Mouse (Mus musculus): Measurements from ENCODE around the gene Mipol1. TPM values are rescaled to one million over a fixed set of nuclear protein-coding genes. Genes with fewer than 3 reads are reported as not detected.

Mipol1 gene
- polyA plus RNA-seq, 1 experiment from 2014 or later, result 10.2 TPM

GRCm38 (mm10) chr12:57514552-57514951, 284.3 kb downstream of the Mipol1 start:
- Histone ChIP-seq H3K9me3 (no peaks in the 10 kb centered on the region), H3K27ac (no peak overlapping the region), H3K4me3 (no peak overlapping the region), H3K27me3 (ENCODE audit: insufficient read depth, poor library complexity, severe bottlenecking) (no peaks in the 10 kb centered on the region), H3K4me1 (no peaks in the 10 kb centered on the region), H3K36me3 (no peaks in the 10 kb centered on the region)
- WGBS, result 57% methylated on average over 1 of the region's 1 CpGs
- DNase-seq (ENCODE audit: low spot score), result no peak

DNA sequence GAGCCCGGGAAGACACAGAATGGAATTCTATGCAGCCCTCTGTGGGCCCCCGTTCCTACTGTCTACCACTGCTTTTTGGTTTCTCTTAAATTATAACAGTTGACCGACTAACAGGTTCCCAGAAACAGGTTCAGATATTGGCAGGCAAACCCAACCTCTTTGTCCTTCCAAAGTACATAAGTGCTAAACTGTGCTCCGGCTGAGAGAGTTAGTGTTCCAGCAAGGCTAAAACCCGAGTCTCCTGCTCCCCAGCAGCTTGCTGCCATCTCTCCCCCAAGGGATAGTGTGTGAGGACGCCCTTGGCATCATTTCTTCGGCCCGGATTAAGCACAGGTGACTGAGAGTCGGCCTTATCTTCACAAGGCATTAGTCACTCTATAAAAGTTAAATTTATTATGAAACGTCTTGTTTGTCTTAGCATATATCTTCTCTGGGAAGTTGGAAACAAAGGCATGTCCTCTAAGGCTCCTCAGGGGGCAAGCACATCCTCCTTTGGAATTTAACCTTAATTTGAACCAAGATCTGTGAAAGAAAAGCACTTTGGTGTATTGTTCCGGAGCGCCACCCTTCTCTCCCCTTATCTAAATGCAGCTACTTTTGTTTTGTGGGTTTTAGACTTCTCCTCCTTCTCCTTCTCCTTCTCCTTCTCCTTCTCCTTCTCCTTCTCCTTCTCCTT, 285.6 kb downstream of the Mipol1 start:
- no peak for DNase-seq (ENCODE audit: low spot score)
- H3K4me3 ChIP-seq, result no peak overlapping the region
- no peaks in the 10 kb centered on the region for H3K4me1 ChIP-seq
- H3K9me3 ChIP-seq, result no peaks in the 10 kb centered on the region
- WGBS, result 50% methylated on average over 12 of the region's 12 CpGs
- no peaks in the 10 kb centered on the region for H3K36me3 ChIP-seq
- no peak overlapping the region for H3K27ac ChIP-seq
- H3K27me3 ChIP-seq (ENCODE audit: insufficient read depth, poor library complexity, severe bottlenecking), result no peaks in the 10 kb centered on the region

- Histone ChIP-seq H3K9me3 (no peaks in the 10 kb centered on the region), H3K27me3 (ENCODE audit: insufficient read depth, poor library complexity, severe bottlenecking) (peaks cover 31% of the 10 kb centered on the region), H3K27ac (no peak overlapping the region), H3K4me1 (no peaks in the 10 kb centered on the region), H3K4me3 (no peak overlapping the region), H3K36me3 (no peaks in the 10 kb centered on the region)
- DNase-seq (ENCODE audit: low spot score), result no peak
- WGBS, result 75% methylated on average over 4 of the region's 4 CpGs
Measured at GRCm38 (mm10) chr12:57528335-57528734, 298.1 kb downstream of the Mipol1 start.

DNA sequence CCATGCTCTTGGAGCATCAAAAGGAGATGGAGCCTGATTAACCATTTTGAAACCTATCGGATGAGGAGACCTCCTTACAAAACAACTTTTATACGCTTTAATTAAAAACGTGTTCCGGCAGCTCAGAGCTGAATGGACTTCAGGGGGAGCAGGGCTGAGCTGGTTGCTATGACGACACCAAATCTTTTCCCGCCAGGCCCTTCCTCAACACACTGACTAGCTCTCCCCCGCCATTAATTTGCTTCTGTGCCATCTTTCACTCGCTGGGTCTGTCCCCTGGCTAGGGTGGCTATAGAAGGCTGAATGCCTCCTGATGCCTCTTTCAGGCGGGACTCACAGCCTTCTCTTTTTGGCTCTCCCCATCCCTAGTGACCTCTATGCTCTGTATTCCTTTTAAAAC, 300.2 kb downstream of the Mipol1 start:
- H3K4me3 ChIP-seq, result no peak overlapping the region
- 27% methylated on average over 9 of the region's 9 CpGs for WGBS
- DNase-seq (ENCODE audit: low spot score), result no peak
- no peaks in the 10 kb centered on the region for H3K36me3 ChIP-seq
- H3K27ac ChIP-seq, result no peak overlapping the region
- H3K9me3 ChIP-seq, result no peaks in the 10 kb centered on the region
- peaks cover 6% of the 10 kb centered on the region; the same call in 1 of the 2 replicates for H3K4me1 ChIP-seq
- H3K27me3 ChIP-seq (ENCODE audit: insufficient read depth, poor library complexity, severe bottlenecking), result peaks cover 53% of the 10 kb centered on the region

DNA sequence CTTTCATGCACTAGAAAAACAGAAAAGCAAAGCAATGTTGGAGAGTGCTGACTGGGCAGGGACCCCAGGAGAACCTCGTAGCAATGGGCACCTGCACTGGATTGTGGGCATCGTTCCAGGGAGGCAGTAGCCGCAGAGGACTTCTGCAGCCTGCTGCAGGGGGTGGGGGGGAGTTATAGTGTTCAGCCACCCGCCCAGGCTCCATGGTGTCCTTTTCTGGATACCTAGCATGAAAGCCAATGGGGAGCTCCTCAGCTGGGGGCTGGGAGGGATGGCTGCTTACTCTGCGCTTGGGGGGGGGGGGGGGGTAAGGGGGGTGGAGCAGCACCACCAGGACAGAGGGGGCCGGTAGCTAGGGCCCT, 304.3 kb downstream of the Mipol1 start:
- no peaks in the 10 kb centered on the region for H3K9me3 ChIP-seq
- no peak overlapping the region for H3K27ac ChIP-seq
- H3K27me3 ChIP-seq (ENCODE audit: insufficient read depth, poor library complexity, severe bottlenecking), result peaks cover 85% of the 10 kb centered on the region
- H3K4me3 ChIP-seq, result peak overlapping the region; percentile 30; the same call in 1 of the 2 replicates
- DNase-seq (ENCODE audit: low spot score), result no peak
- 0% methylated on average over 5 of the region's 6 CpGs for WGBS
- peaks cover 9% of the 10 kb centered on the region; the same call in 1 of the 2 replicates for H3K4me1 ChIP-seq
- no peaks in the 10 kb centered on the region for H3K36me3 ChIP-seq

- Histone ChIP-seq H3K4me1 (peaks cover 9% of the 10 kb centered on the region; the same call in 1 of the 2 replicates), H3K4me3 (peak overlapping the region; percentile 30), H3K36me3 (no peaks in the 10 kb centered on the region), H3K27ac (no peak overlapping the region), H3K27me3 (ENCODE audit: insufficient read depth, poor library complexity, severe bottlenecking) (peaks cover 85% of the 10 kb centered on the region), H3K9me3 (no peaks in the 10 kb centered on the region)
- WGBS, result 1% methylated on average over 32 of the region's 39 CpGs
- DNase-seq (ENCODE audit: low spot score), result peak; percentile 71
Measured at GRCm38 (mm10) chr12:57534879-57535611, 304.8 kb downstream of the Mipol1 start.

DNA sequence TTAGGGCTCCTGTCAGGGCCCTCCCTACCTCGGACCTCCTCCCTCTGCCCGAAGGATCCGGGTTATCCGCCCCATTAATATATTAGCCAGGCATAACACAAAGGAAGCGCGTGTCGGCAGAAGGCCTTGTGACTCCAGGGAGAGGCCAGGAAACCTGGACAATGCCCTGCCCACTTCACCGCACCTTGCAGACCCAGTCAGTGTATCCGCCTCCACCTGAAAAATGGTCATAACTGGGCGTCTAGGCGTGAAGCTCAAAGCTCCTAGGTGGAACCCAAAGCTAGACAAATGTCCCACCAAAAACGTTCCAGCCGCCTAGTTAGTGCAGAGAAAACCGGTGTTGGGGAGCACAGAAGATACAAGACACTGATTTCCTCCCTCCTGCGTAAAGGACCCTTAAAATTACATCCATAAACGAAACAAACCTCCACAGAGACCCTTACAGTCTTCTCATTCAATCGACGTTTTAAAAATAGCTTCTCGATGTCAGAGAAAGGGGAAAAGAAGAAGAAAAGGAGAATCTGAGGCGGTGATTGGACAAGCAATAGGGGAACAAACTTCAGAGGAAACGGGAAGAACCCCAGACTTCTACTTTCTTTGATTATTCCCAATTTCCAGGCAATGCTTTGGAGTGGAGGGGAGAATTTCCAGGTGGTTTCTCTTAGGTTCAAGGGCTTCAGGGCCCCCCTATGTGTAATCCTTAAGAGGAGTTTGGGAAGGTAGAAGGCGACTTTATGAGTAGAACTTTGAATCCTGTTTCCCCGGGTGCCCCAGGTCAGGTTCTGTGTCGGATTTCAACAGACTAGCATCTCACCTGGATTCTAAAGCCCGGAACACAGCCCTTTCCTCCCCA, 306.1 kb downstream of the Mipol1 start:
- H3K27me3 ChIP-seq (ENCODE audit: insufficient read depth, poor library complexity, severe bottlenecking), result peaks cover 82% of the 10 kb centered on the region
- H3K9me3 ChIP-seq, result no peaks in the 10 kb centered on the region
- no peaks in the 10 kb centered on the region for H3K36me3 ChIP-seq
- H3K27ac ChIP-seq, result no peak overlapping the region
- H3K4me1 ChIP-seq, result peaks cover 9% of the 10 kb centered on the region; the same call in 1 of the 2 replicates
- no peak overlapping the region for H3K4me3 ChIP-seq
- WGBS, result 1% methylated on average over 25 of the region's 25 CpGs
- peak; percentile 74 for DNase-seq (ENCODE audit: low spot score)

DNA sequence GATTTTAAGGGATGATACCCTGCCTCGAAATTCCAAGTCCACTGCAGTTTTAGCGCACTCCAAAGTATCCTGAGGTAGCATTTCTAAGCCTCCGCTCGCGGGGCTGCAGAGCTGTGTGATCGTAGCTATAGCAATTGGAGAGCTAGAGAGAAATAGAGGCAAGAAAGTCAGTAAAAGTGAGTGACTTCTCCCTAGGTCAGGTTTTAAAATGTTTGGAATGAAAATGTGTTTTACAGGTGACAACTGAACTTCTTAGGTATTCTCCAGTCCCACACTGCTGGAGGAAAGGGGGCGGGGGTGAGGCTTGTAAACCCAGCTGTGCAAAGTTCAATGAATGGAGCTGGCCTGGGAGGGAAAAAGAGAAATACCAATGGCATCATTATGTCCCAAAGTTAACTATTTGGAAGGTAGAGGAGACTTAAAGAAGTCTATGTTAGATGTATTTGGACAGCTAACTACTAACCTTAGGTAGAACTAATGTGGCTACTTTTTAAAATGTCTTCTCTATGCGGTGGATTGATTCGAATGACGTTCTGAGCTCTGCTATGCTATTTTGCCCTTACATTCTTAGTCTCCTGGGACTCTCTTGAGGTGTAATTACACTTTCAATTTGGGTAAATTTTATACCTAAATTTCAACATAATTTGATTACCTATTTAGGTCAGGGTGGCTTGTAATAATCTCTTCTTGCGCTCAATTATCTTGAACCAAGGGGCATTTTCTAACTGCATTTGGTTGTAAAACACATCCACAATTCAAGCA, 306.9 kb downstream of the Mipol1 start:
- H3K27ac ChIP-seq, result no peak overlapping the region
- peaks cover 11% of the 10 kb centered on the region for H3K4me1 ChIP-seq
- 4% methylated on average over 11 of the region's 11 CpGs for WGBS
- no peak overlapping the region for H3K4me3 ChIP-seq
- H3K9me3 ChIP-seq, result no peaks in the 10 kb centered on the region
- H3K27me3 ChIP-seq (ENCODE audit: insufficient read depth, poor library complexity, severe bottlenecking), result peaks cover 82% of the 10 kb centered on the region
- H3K36me3 ChIP-seq, result no peaks in the 10 kb centered on the region
- DNase-seq (ENCODE audit: low spot score), result peak; percentile 72

- H3K27ac ChIP-seq, result no peak overlapping the region
- H3K9me3 ChIP-seq, result no peaks in the 10 kb centered on the region
- H3K27me3 ChIP-seq (ENCODE audit: insufficient read depth, poor library complexity, severe bottlenecking), result peaks cover 82% of the 10 kb centered on the region
- H3K4me1 ChIP-seq, result peaks cover 20% of the 10 kb centered on the region
- no peaks in the 10 kb centered on the region for H3K36me3 ChIP-seq
- WGBS, result under 1% methylated on average over 21 of the region's 21 CpGs
- DNase-seq (ENCODE audit: low spot score), result peak; percentile 70
- peak overlapping the region; percentile 59 for H3K4me3 ChIP-seq
Measured at GRCm38 (mm10) chr12:57537791-57538587, 307.8 kb downstream of the Mipol1 start.

DNA sequence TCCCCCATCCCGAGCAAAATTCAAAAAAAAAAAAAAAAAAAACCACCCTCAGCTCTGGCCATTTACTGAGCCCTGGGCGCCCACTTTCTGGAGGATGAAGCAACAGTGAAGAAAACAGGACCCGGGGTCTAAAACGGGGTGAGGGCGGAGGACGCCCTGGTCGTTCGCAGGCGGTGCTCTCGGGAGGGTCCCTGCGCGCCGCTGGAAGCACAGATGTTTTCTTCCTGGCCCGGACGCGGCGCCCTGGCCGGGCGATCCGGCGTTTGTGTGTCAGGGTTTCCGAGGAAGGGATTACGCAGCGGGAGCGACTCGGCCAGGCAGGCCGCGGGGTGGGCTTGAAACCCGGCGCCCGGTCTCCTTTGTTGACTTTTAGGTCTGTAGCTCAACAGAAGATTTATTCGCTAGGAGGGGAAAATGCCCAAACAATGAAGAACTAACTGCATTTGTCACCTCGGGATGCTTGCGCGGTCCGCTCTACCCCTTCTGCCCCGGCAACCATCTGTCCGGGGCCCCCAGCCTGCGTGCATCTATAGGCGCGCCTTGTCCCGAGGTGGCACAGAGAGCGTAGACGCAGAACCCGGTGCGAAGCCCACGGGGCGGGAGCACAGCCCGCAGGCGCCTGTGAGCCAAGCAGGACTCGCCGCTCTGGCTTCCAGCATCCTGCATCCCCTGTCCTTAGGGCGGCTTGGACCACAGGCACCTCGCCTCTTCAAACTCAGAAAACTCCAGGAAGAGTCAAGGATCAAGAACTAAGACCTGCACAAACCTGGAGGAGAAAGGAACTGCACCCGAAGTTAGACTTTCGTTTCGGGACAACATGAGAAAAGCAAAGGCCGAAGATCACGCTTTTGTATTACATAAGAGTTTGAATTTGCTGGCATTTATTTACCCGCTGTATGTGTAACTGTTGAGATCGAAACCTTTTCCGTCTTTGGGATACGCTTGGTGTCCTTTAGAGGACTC, 308.6 kb downstream of the Mipol1 start:
- Histone ChIP-seq H3K9me3 (no peaks in the 10 kb centered on the region), H3K27me3 (ENCODE audit: insufficient read depth, poor library complexity, severe bottlenecking) (peaks cover 82% of the 10 kb centered on the region), H3K4me3 (peak overlapping the region; percentile 59), H3K36me3 (no peaks in the 10 kb centered on the region), H3K27ac (no peak overlapping the region), H3K4me1 (peaks cover 21% of the 10 kb centered on the region)
- DNase-seq (ENCODE audit: low spot score), result peak; percentile 79
- under 1% methylated on average over 63 of the region's 63 CpGs for WGBS

GRCm38 (mm10) chr12:57539551-57539985, 309.3 kb downstream of the Mipol1 start:
- DNase-seq (ENCODE audit: low spot score), result peak; percentile 77
- under 1% methylated on average over 10 of the region's 10 CpGs for WGBS
- Histone ChIP-seq H3K36me3 (no peaks in the 10 kb centered on the region), H3K4me3 (0 out of 2 replicates have a peak overlapping the region, but pooled peaks have one; percentile 59), H3K9me3 (no peaks in the 10 kb centered on the region), H3K4me1 (peaks cover 19% of the 10 kb centered on the region), H3K27ac (no peak overlapping the region), H3K27me3 (ENCODE audit: insufficient read depth, poor library complexity, severe bottlenecking) (peaks cover 81% of the 10 kb centered on the region)
